In the genomic region with DNA sequence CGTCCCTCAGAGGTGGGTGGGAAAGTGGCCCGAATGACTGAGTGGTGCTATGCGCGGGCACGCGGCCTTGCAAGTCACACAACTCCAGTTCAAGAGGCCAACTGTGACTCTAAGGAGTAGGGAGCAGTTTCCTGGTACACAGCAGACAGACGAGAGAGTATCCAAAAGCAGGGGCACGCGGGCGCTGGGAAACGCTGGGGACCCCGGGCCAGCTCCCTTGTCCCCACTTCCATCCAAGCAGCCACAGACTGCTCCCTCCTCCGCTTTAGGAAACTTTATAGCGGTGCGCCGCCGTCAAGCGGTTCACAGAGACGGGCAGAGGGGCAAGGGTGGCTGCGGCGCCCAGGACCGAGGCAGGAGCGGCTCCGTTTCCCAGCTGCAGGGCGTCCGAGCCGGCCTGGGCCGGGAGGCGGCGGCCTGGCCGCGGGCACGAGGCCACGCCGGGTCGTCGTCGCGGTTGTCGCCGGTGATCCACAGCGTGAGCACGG, we compare ENCODE assay signal across 9 mouse cellular contexts. TPM values are rescaled to one million over a fixed set of nuclear protein-coding genes. Genes with fewer than 3 reads are reported as not detected.
DNase-seq lines count a peak whose midpoint lies in the region; ATAC-seq lines count a peak whose summit lies in the region.
"Had no signal": no experiment of that assay in that cellular context is flagged by ENCODE, and none has a peak within 500 bp of the region (broad histone marks: within the 10 kb centered on the region; RNA-seq: fewer than 3 reads in every experiment).

No protein-coding gene starts in this region.

- H3K36me3 ChIP-seq in heart, embryonic 11.5 days (ENCODE audit: control insufficient read depth, insufficient read depth, low read length) = no peaks in the 10 kb centered on the region
- H3K36me3 ChIP-seq in embryonic facial prominence, embryonic 10.5 days (replicated peaks) = peaks cover 19% of the 10 kb centered on the region
- H3K36me3 ChIP-seq in hindbrain, embryonic 14.5 days (replicated peaks; ENCODE audit: control insufficient read depth, insufficient read depth) = peaks cover 4% of the 10 kb centered on the region
- peaks cover 8% of the 10 kb centered on the region for H3K36me3 ChIP-seq in midbrain, embryonic 13.5 days

- H3K27ac ChIP-seq in heart, embryonic 11.5 days (ENCODE audit: low read depth, low read length) = no peak overlapping the region
- H3K27ac ChIP-seq in embryonic facial prominence, embryonic 10.5 days (replicated peaks) = peak overlapping the region; percentile 81
- H3K27ac ChIP-seq in hindbrain, embryonic 14.5 days = no peak overlapping the region
- H3K27ac ChIP-seq in midbrain, embryonic 13.5 days = no peak overlapping the region

- no peaks in the 10 kb centered on the region for H3K9me3 ChIP-seq in heart, embryonic 11.5 days (replicated peaks; ENCODE audit: control insufficient read depth, low read length)
- H3K9me3 ChIP-seq in embryonic facial prominence, embryonic 10.5 days = no peaks in the 10 kb centered on the region
- H3K9me3 ChIP-seq in hindbrain, embryonic 14.5 days (ENCODE audit: control insufficient read depth, low read length) = no peaks in the 10 kb centered on the region
- H3K9me3 ChIP-seq in midbrain, embryonic 13.5 days = no peaks in the 10 kb centered on the region

- intact Hi-C loops in heart, postnatal 14 days (cut with DNase I) = loop anchor here (5.0 kb wide), 2 partner anchors 61 to 151 kb away; no protein-coding TSS in a partner anchor

- no peak for ATAC-seq in heart, embryonic 11.5 days (replicated peaks; ENCODE audit: insufficient number of reproducible peaks, low FRiP score, low TSS enrichment)
- ATAC-seq in hindbrain, embryonic 14.5 days (ENCODE audit: low FRiP score) = peak; percentile 10; the same call in 1 of the 2 replicates
- ATAC-seq in midbrain, embryonic 13.5 days = peak; percentile 34

- H3K4me3 ChIP-seq in heart, embryonic 11.5 days (ENCODE audit: low read depth, low read length) = peak overlapping the region; percentile 52
- H3K4me3 ChIP-seq in embryonic facial prominence, embryonic 10.5 days = peak overlapping the region; percentile 68
- H3K4me3 ChIP-seq in hindbrain, embryonic 14.5 days (replicated peaks; ENCODE audit: low read length) = peak overlapping the region; percentile 50
- H3K4me3 ChIP-seq in midbrain, embryonic 13.5 days (replicated peaks) = peak overlapping the region; percentile 53

- H3K4me1 ChIP-seq in heart, embryonic 11.5 days (ENCODE audit: control insufficient read depth, insufficient read depth, low read length) = peaks cover 13% of the 10 kb centered on the region
- H3K4me1 ChIP-seq in embryonic facial prominence, embryonic 10.5 days = peaks cover 49% of the 10 kb centered on the region
- H3K4me1 ChIP-seq in hindbrain, embryonic 14.5 days (replicated peaks; ENCODE audit: control insufficient read depth, insufficient read depth, low read length) = peaks cover 18% of the 10 kb centered on the region
- peaks cover 21% of the 10 kb centered on the region for H3K4me1 ChIP-seq in midbrain, embryonic 13.5 days (replicated peaks)

- H3K4me2 ChIP-seq in heart, embryonic 11.5 days = peak overlapping the region; percentile 94
- H3K4me2 ChIP-seq in hindbrain, embryonic 14.5 days (replicated peaks) = peak overlapping the region; percentile 99
- peak overlapping the region; percentile 95 for H3K4me2 ChIP-seq in midbrain, embryonic 13.5 days (replicated peaks)

- DNase-seq in heart, postnatal 14 days = no peak
- DNase-seq in embryonic facial prominence, embryonic 10.5 days (ENCODE audit: low spot score) = no peak
- DNase-seq in hindbrain, embryonic 14.5 days (ENCODE audit: low spot score) = no peak
- DNase-seq in right cerebral cortex, postnatal 4 days = no peak
- no peak for DNase-seq in MN1 (ENCODE audit: low spot score)
- DNase-seq in embryo, embryonic 10 days (ENCODE audit: low spot score) = no peak

- H3K9ac ChIP-seq in heart, embryonic 11.5 days (ENCODE audit: low read depth, low read length) = 0 out of 2 replicates have a peak overlapping the region, but pooled peaks have one; percentile 49
- peak overlapping the region; percentile 70 for H3K9ac ChIP-seq in hindbrain, embryonic 14.5 days
- peak overlapping the region; percentile 71 for H3K9ac ChIP-seq in midbrain, embryonic 13.5 days (replicated peaks)

- H3K27me3 ChIP-seq in heart, embryonic 11.5 days (ENCODE audit: control insufficient read depth, insufficient read depth, low read length) = peaks cover 86% of the 10 kb centered on the region
- peaks cover 95% of the 10 kb centered on the region for H3K27me3 ChIP-seq in embryonic facial prominence, embryonic 10.5 days (replicated peaks; ENCODE audit: low read depth, poor library complexity, severe bottlenecking)
- peaks cover 43% of the 10 kb centered on the region for H3K27me3 ChIP-seq in hindbrain, embryonic 14.5 days (ENCODE audit: control insufficient read depth, insufficient read depth, low read length)
- peaks cover 90% of the 10 kb centered on the region for H3K27me3 ChIP-seq in midbrain, embryonic 13.5 days

- 2% methylated on average over 43 of the region's 43 CpGs for WGBS in heart, embryonic 11.5 days (ENCODE audit: insufficient replicate concordance)
- under 1% methylated on average over 43 of the region's 43 CpGs for WGBS in embryonic facial prominence, embryonic 10.5 days
- WGBS in hindbrain, embryonic 14.5 days = 3% methylated on average over 43 of the region's 43 CpGs
- 2% methylated on average over 43 of the region's 43 CpGs for WGBS in midbrain, embryonic 13.5 days

RNA-seq across cellular contexts. Expression of gene Gm47841, which starts 1.1 kb away (rescaled TPM):
- polyA plus RNA-seq in heart, embryonic 11.5 days (2014; fragmentation: Nextera tagmentation; extraction: Ambion mirVana) = not detected in 2 replicates
- total RNA-seq in heart, postnatal 14 days (2021) = not detected
- not detected in 2 replicates for polyA plus RNA-seq in embryonic facial prominence, embryonic 10.5 days (2016; fragmentation: Nextera tagmentation; extraction: Ambion mirVana)
- not detected in 2 replicates for polyA plus RNA-seq in hindbrain, embryonic 14.5 days (2014; fragmentation: Nextera tagmentation; extraction: Ambion mirVana)
- not detected in 2 replicates for polyA plus RNA-seq in midbrain, embryonic 13.5 days (2015; fragmentation: Nextera tagmentation; extraction: Ambion mirVana)
- total RNA-seq: hematopoietic stem cell, adult 5-6 weeks had no signal

RNA-seq across cellular contexts. Expression of gene Fignl2, which starts 32.3 kb away (rescaled TPM):
- 0.30 and 0.33 TPM in 2 replicates for polyA plus RNA-seq in heart, embryonic 11.5 days (2014; fragmentation: Nextera tagmentation; extraction: Ambion mirVana)
- 1 to 10 TPM; 2.3 to 2.8 TPM for total RNA-seq in heart, postnatal 14 days (2021)
- polyA plus RNA-seq in embryonic facial prominence, embryonic 10.5 days (2016; fragmentation: Nextera tagmentation; extraction: Ambion mirVana) = 1.2 and 1.7 TPM in 2 replicates
- 0.16 and 0.17 TPM in 2 replicates for polyA plus RNA-seq in hindbrain, embryonic 14.5 days (2014; fragmentation: Nextera tagmentation; extraction: Ambion mirVana)
- polyA plus RNA-seq in midbrain, embryonic 13.5 days (2015; fragmentation: Nextera tagmentation; extraction: Ambion mirVana) = 0.11 and 0.15 TPM in 2 replicates
- total RNA-seq: hematopoietic stem cell, adult 5-6 weeks had no signal
